Mouse (Mus musculus) thymus, adult 2 months (tissue): ENCODE measurements around the gene Sgo2a. TPM values are rescaled to one million over a fixed set of nuclear protein-coding genes. Genes with fewer than 3 reads are reported as not detected.

Experiments used
- DNase-seq: peaks from one replicate; pipeline ENCODE4 v3.0.0; 2021
- H3K27ac ChIP-seq: fragments of 200-500 bp; 2 replicates; pipeline ENCODE4 v1.5.1; 2012; ENCODE audit warnings: low read length, control low read depth; ENCODE audit not compliant: control insufficient read depth, insufficient read depth
- H3K27me3 ChIP-seq: fragments of 200-500 bp; 2 replicates; pipeline ENCODE4 v1.6.1; 2012; ENCODE audit warnings: mild to moderate bottlenecking, low read length, moderate library complexity, mixed read lengths; ENCODE audit not compliant: control insufficient read depth, insufficient read depth
- H3K36me3 ChIP-seq: fragments of 200-500 bp; 2 replicates; pipeline ENCODE4 v1.6.1; 2012; ENCODE audit warnings: mild to moderate bottlenecking, low read length, moderate library complexity; ENCODE audit not compliant: control insufficient read depth, insufficient read depth
- H3K4me1 ChIP-seq: fragments of 200-500 bp; replicated peaks from 2 replicates; pipeline ENCODE4 v1.6.1; 2012; ENCODE audit warnings: low read length; ENCODE audit not compliant: control insufficient read depth, insufficient read depth
- H3K4me3 ChIP-seq: fragments of 200-500 bp; 2 replicates; pipeline ENCODE4 v1.5.1; 2012; ENCODE audit warnings: mild to moderate bottlenecking, low read length, control low read depth, moderate library complexity; ENCODE audit not compliant: control insufficient read depth, insufficient read depth
- CTCF ChIP-seq: fragments of 200-500 bp; IDR thresholded peaks from 2 replicates; pipeline ENCODE4 v1.5.1; 2012; ENCODE audit warnings: mild to moderate bottlenecking, control low read depth, low read length, moderate library complexity, borderline replicate concordance; ENCODE audit not compliant: control insufficient read depth, poor library complexity, insufficient read depth; ENCODE audit errors: extremely low read depth
- POLR2A ChIP-seq: fragments of 200-500 bp; IDR thresholded peaks from 2 replicates; pipeline ENCODE4 v1.6.1; 2012; ENCODE audit warnings: mild to moderate bottlenecking, low read length, control low read depth, moderate library complexity; ENCODE audit not compliant: control insufficient read depth, poor library complexity, insufficient read depth; ENCODE audit errors: extremely low read depth
- WGBS: fragments of 180-500 bp; shearing (Covaris S2); methylation state at CpG from one replicate; pipeline ENCODE4 v1.1.7; 2018; 5-methylcytosine and 5-hydroxymethylcytosine counted together
- polyA plus RNA-seq: library from polyadenylated mRNA; depleted of rRNA; stranded (reverse); fragments of >200 nt; gene quantifications from 2 replicates; pipeline ENCODE4 v1.2.3, GENCODE M21; 2012; rRNA removed

Sgo2a gene
- polyA plus RNA-seq, 1 experiment = 3.6 TPM

DNA sequence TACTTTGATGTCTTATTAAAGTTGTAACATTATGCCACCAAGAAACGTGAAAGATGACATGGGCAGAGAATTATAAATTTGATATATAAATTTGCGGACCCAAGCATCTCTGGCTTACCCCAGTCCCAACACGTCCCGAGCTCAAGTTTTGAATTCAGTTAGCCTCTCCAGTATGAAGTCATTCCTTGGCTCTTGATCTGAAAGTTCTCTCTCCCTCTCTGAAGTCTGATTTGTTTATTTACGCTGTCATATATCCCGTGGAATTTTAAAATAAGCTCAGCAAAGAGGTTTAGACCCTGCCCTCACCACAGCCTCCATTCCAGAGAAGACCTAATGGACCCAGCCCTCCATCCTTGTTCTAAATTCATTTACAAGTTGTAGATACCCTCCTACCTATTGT, 73.4 kb downstream of the Sgo2a start:
- 89% methylated on average over 6 of the region's 6 CpGs for WGBS
- H3K4me3 ChIP-seq = no peak overlapping the region
- DNase-seq = no peak
- H3K36me3 ChIP-seq = no peaks in the 10 kb centered on the region
- H3K27me3 ChIP-seq = no peaks in the 10 kb centered on the region
- peaks cover 2% of the 10 kb centered on the region; the same call in 1 of the 2 replicates for H3K4me1 ChIP-seq
- no peak overlapping the region for H3K27ac ChIP-seq
- TF ChIP-seq CTCF (no peak), POLR2A (no peak)

DNA sequence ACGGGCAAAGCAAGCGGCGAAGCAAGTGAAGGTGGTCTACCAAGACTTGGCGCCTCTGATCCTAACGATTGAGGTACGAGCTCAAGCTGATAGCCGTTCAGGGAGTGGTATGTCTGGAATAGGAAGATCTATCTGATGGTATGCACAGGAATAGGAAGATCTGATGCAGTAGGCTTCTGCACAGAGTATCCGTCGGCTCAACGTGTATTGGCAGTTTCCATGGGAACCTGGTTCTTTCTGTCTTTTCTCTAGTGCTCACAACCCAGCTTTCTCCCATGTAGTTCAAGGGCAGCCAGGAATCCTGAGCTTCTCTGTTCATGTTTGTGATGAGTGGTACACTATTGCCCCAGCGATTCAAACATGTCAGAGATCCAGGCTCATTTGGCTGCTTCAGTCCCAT, 74.3 kb downstream of the Sgo2a start:
- no peak for DNase-seq
- no peaks in the 10 kb centered on the region for H3K27me3 ChIP-seq
- peaks cover 2% of the 10 kb centered on the region; the same call in 1 of the 2 replicates for H3K4me1 ChIP-seq
- no peak overlapping the region for H3K27ac ChIP-seq
- no peaks in the 10 kb centered on the region for H3K36me3 ChIP-seq
- WGBS = 96% methylated on average over 11 of the region's 11 CpGs
- TF ChIP-seq POLR2A = no peak
- TF ChIP-seq CTCF = no peak
- H3K4me3 ChIP-seq = no peak overlapping the region

DNA sequence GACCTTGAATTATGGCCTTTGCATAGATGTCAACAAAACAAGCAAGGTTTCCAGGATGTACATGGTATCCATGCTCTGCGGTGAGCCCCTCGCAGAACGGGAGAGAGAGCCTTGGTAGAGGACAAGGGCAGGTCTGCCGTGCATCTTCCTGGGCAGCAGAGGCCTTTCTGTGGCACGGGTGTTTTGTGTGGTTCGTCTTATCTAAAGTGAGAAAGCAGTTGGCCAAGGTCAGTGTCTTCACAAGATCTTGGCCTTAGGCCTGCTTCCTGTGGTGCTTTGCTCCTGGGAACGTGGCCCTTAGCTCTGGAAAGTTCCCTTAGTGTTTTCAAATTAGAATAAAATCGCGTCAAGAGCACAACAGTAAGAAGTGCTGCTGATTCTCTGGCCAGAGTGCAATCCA, 75.2 kb downstream of the Sgo2a start:
- Histone ChIP-seq H3K4me3 (no peak overlapping the region), H3K27me3 (no peaks in the 10 kb centered on the region), H3K36me3 (no peaks in the 10 kb centered on the region), H3K27ac (no peak overlapping the region), H3K4me1 (peaks cover 2% of the 10 kb centered on the region; the same call in 1 of the 2 replicates)
- no peak for DNase-seq
- 94% methylated on average over 9 of the region's 9 CpGs for WGBS
- no peak for TF ChIP-seq POLR2A
- TF ChIP-seq CTCF = no peak

DNA sequence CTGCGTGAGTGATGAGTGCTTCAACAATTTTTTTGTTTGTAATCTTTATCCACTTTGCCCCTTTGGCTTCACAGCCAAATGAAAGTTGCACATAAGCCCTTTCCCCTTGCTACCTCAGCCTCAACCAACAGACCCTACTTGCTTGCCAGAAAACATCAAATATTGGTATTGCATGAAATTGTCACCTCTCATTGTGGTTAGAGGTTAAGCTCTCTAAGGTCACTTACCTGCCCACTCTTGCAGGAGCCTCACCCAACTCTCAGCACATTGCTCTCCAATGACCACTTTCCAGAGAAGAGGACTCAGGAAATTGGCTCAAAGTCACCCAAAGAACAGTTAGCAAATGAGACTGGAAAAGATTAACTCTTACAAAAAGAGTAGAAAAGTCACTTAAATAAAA, 75.7 kb downstream of the Sgo2a start:
- 97% methylated on average over 1 of the region's 1 CpGs for WGBS
- Histone ChIP-seq H3K27me3 (no peaks in the 10 kb centered on the region), H3K4me1 (peaks cover 2% of the 10 kb centered on the region; the same call in 1 of the 2 replicates), H3K27ac (no peak overlapping the region), H3K4me3 (no peak overlapping the region), H3K36me3 (no peaks in the 10 kb centered on the region)
- DNase-seq = no peak
- no peak for TF ChIP-seq POLR2A
- TF ChIP-seq CTCF = no peak

DNA sequence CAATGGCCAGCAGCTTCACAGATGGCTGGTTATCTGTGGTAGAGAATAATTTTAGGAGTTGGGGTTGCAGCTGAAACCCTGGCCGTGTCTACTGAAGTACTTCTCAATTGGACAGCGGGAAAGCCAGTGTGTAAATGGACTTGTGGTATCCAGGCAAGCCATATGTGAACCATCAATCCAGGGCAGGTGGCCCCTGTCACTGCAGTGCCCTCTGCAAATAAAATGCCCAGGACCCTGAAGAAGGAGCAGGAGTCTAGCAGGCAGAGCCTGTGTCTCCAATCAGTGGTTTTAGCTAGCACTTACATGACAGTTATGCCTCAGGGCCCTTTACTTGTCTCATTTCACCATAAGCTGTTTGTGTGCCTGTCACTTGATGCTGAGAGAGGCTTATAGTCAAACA, 76.6 kb downstream of the Sgo2a start:
- WGBS = 99% methylated on average over 2 of the region's 2 CpGs
- Histone ChIP-seq H3K27ac (no peak overlapping the region), H3K4me3 (no peak overlapping the region), H3K27me3 (no peaks in the 10 kb centered on the region), H3K4me1 (peaks cover 2% of the 10 kb centered on the region; the same call in 1 of the 2 replicates), H3K36me3 (no peaks in the 10 kb centered on the region)
- TF ChIP-seq CTCF (no peak), POLR2A (no peak)
- no peak for DNase-seq

DNA sequence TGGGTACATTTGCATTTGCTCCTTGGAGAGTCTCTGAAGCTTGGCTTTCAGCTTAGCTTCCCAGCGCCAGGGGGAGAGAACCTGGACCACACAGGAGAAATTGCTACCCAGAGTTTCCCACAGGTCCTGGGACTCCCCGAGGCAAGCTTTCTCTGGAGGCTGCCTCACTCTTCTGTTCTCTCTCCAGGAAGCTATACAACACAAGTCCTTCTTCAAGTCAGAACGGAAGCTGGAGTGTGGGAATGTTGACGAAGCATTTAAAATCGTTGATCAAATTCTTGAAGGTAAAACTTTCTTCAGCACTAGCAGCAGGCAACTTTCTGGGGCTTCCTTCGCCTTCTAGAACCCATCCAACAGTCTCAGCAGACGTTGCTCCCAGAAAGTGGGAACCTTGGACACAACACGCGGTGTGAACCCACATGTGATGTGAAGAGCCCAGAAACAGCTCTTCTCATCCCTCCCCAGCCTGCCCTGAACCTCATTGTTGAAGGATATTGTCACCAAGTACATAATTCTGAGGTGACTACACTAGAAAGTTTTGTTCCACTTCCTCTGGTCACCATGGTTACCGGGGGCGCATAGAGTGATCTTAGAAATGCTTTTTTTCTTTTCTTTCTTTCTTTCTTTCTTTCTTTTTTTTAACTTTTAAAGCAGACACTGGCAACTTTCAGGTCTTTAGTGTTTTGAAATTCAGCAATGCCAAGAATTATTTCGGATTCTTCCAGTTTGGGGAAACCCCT, 77.4 kb downstream of the Sgo2a start:
- no peak overlapping the region for H3K27ac ChIP-seq
- no peaks in the 10 kb centered on the region for H3K27me3 ChIP-seq
- H3K36me3 ChIP-seq = no peaks in the 10 kb centered on the region
- TF ChIP-seq POLR2A (no peak), CTCF (no peak)
- 73% methylated on average over 12 of the region's 12 CpGs for WGBS
- no peak for DNase-seq
- H3K4me3 ChIP-seq = no peak overlapping the region
- peaks cover 2% of the 10 kb centered on the region; the same call in 1 of the 2 replicates for H3K4me1 ChIP-seq

DNA sequence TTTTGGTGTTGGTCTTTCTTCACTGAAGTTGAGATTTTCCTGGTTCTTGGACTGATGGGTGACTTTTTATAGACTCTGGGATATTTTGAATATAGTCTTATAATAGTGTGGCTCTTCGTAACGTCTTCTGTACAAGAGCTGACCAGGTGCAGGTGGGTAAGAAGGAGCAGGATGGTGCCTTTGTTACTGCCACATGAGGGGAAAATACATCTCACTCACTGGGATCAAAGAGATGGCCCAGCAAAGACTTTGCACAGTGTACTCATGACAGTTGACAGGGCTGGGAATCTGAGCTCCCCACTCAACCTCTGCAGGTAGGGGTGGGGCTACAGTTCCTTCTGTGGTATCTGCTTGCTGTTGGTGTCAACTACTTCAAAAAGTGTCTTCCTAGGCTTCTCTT, 78.5 kb downstream of the Sgo2a start:
- Histone ChIP-seq H3K27me3 (no peaks in the 10 kb centered on the region), H3K4me1 (peaks cover 2% of the 10 kb centered on the region; the same call in 1 of the 2 replicates), H3K27ac (no peak overlapping the region), H3K36me3 (no peaks in the 10 kb centered on the region), H3K4me3 (no peak overlapping the region)
- no peak for TF ChIP-seq CTCF
- no peak for TF ChIP-seq POLR2A
- WGBS = 96% methylated on average over 2 of the region's 2 CpGs
- DNase-seq = no peak

Other genes with a start within 250 kb of the Sgo2a start
- 6.1 and 6.8 TPM in 2 replicates for gene Spats2l, start 221.8 kb upstream of the Sgo2a start, polyA plus RNA-seq
- 17.7 and 18.1 TPM in 2 replicates for gene Kctd18, start 23.0 kb downstream of the Sgo2a start, polyA plus RNA-seq
- 2.1 and 2.4 TPM in 2 replicates for gene Aox1, start 34.0 kb downstream of the Sgo2a start, polyA plus RNA-seq
- gene Aox3, start 117.2 kb downstream of the Sgo2a start, polyA plus RNA-seq = 0.20 and 0.43 TPM in 2 replicates
- 0.18 and 0.43 TPM in 2 replicates for gene Aox4, start 214.4 kb downstream of the Sgo2a start, polyA plus RNA-seq